Comparison of ENCODE assay signal across 24 mouse cellular contexts in genomic region chr3:122176018-122176417, GRCm38 (mm10).
"Had no signal": no experiment of that assay in that cellular context is flagged by ENCODE, and none has a peak within 500 bp of the region (broad histone marks: within the 10 kb centered on the region; RNA-seq: fewer than 3 reads in every experiment).

No protein-coding gene starts in this region.

- H3K27me3 ChIP-seq: heart, embryonic 12.5 days; hindbrain, embryonic 12.5 days; intestine, embryonic 15.5 days; limb, embryonic 13.5 days; liver, embryonic 13.5 days; liver, embryonic 15.5 days had no signal

- H3K9me3 ChIP-seq: heart, embryonic 10.5 days; heart, embryonic 12.5 days; hindbrain, embryonic 10.5 days; hindbrain, embryonic 12.5 days; intestine, embryonic 15.5 days; limb, embryonic 13.5 days; liver, embryonic 13.5 days; liver, embryonic 15.5 days had no signal

- H3K27ac ChIP-seq: gastrocnemius, adult 2 months; heart, embryonic 10.5 days; hindbrain, embryonic 10.5 days; hindbrain, embryonic 12.5 days; hindbrain, embryonic 14.5 days; intestine, embryonic 15.5 days; layer of hippocampus, adult 2 months; left cerebral cortex, adult 2 months; limb, embryonic 13.5 days; liver, embryonic 13.5 days; liver, embryonic 15.5 days had no signal

- H3K36me3 ChIP-seq: heart, embryonic 10.5 days; heart, embryonic 12.5 days; hindbrain, embryonic 10.5 days; hindbrain, embryonic 12.5 days; intestine, embryonic 15.5 days; limb, embryonic 13.5 days; liver, embryonic 13.5 days; liver, embryonic 15.5 days had no signal

- DNase-seq: gastrocnemius, adult 2 months; gastrocnemius, postnatal 10 days; gastrocnemius, postnatal 25 days; heart, adult 18-20 months; kidney, adult 18-20 months; kidney, adult 8-10 months; kidney, postnatal 10 days; kidney, postnatal 25 days; kidney, postnatal 4 days; liver; liver, embryonic 13.5 days had no signal

- H3K4me2 ChIP-seq: heart, embryonic 12.5 days; hindbrain, embryonic 12.5 days; hindbrain, embryonic 14.5 days; intestine, embryonic 15.5 days; limb, embryonic 13.5 days; liver, embryonic 11.5 days; liver, embryonic 13.5 days; liver, embryonic 15.5 days had no signal

- H3K4me1 ChIP-seq: heart, embryonic 10.5 days; heart, embryonic 12.5 days; hindbrain, embryonic 10.5 days; intestine, embryonic 15.5 days; limb, embryonic 13.5 days; liver, embryonic 13.5 days; liver, embryonic 15.5 days had no signal

- H3K9ac ChIP-seq: heart, embryonic 12.5 days; hindbrain, embryonic 12.5 days; hindbrain, embryonic 14.5 days; intestine, embryonic 15.5 days; limb, embryonic 13.5 days; liver, embryonic 13.5 days; liver, embryonic 15.5 days had no signal

- H3K4me3 ChIP-seq: gastrocnemius, adult 2 months; heart, embryonic 10.5 days; heart, embryonic 12.5 days; hindbrain, embryonic 10.5 days; hindbrain, embryonic 12.5 days; intestine, embryonic 15.5 days; layer of hippocampus, adult 2 months; left cerebral cortex, adult 2 months; limb, embryonic 13.5 days; liver, embryonic 13.5 days; liver, embryonic 15.5 days had no signal

- ATAC-seq: inflammation-experienced regulatory T-cells, adult 6 months; intestine, embryonic 15.5 days; intestine, postnatal 0 days had no signal
